Mouse (Mus musculus): ENCODE measurements around the gene Lrrc4b.

The Lrrc4b gene

DNA sequence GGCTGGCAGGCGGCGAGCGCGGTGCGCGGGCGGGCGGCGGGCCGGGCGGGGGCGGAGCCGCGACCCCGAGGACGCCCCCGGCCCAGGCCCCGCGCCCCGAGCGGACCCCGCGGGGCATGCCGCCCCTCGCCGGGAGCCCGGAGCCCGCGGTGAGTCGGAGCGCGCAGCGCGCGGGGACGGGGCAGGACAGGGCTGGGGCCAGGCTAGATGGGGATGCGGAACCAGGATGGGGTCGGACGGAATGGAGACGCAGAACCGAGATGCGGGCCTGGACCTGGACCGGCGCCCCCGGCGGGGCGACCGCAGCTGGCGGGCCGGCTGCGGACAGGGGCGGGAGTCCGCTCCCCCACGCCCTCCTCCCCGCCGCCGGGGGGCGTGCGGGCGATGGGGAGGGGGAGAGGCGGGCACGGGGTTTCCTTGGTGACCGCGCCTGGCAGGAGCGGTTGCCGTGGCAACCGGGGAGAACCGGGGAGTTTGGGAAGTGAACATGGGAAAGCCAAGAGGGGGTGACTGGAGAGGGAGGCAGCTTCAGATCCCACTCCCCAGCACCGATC lies at the start of gene Lrrc4b:
Lrrc4b (plus strand) TSS at position 51 of the 554 bp plus-strand sequence.
- peak; percentile 78 for DNase-seq (ENCODE audit: low read depth, low spot score)

DNA sequence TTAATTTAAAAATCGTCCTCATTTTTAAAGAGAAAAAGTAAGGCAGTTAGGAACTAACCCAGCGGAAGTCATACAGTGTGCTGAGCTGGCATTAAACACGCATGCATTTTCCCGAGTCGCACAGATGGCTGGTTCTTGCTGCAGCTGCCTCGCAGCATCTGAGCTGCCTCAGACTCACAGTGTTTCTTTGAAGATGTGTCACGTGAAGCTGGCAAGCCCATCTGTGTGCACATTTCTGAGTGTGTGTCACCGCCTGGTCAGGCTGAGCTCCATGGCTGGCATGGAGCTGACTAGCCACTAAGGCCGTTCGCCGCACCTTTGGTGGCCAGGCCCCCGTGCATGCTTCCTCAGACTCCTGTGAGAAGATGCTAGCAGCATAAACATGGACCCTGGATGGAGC lies 46.3 kb upstream of the Lrrc4b start:
- DNase-seq (ENCODE audit: low read depth, low spot score), result no peak

DNA sequence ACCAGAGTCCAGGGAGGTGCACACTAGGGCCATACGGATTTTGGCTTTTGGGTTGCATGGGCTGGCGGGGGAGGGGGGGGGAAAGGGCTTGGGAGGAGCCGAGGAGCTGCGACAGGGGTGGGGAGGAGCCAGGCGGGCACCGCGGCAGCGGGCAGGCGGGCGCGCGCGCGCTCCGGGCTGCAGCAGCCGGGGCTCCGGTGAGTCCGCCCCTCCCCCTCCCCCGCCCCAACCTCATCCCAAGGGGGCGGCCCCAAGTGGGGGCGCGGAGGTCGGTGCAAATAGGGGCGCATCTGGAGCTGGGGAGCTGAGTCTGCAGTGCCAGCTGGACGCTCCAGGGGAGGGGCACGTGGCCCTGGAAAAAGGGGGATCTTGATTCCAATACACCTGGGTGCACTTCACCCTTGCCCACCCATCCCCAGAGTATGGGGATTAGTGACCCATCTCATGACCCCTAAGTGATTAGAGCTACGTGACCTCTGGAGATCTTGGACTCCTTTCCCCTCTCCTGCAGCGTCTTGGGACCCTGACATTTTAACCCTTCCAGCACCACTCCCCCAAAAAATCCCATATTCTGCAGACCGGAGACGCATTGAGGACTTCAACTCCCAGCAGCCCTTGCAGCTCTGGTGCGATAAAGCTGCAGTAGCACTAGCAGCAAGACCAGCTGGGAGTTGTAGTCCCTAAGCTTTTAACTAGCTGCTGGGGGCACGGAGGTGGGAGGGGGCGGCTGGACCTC lies 44.7 kb upstream of the Lrrc4b start, which contains the start of gene Syt3:
Syt3 (plus strand) TSS at position 123 of the 736 bp plus-strand sequence.
- peak; percentile 84 for DNase-seq (ENCODE audit: low read depth, low spot score)

DNA sequence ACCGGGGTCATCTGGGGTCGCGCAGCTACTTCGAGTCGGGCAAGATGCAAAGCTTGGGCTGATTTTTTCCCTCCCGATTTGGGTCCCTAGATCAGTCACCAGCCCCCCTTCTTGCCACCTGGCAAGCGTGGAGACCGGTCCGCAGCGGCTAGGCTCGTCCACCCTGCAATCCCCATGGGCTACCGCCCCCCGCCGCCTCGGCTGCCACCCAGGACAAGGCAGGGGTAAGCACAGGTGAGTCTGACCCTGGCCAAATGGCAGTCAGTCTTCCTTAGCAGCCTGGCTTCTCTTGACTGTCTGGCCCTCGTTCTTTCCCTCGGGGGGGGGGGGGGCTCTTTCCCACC lies 44.1 kb upstream of the Lrrc4b start:
- no peak for DNase-seq (ENCODE audit: low read depth, low spot score)

DNA sequence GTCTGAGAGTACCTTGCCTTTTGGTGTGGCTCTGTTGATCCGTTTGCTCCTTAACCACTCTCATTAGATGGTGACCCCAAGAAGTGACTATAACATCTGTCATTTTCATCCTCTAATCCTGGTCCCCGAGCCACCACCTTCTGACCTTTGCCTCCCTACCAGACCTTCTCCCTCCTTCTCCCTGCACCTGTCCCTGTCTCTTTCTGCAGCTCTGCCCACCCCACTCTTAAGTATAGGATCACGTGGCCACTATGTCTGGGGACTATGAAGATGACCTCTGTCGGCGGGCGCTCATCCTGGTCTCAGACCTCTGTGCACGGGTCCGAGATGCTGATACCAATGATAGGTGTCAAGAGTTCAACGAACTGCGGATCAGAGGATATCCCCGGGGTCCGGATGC lies 43.1 kb upstream of the Lrrc4b start, which contains the start of gene 1700008O03Rik:
1700008O03Rik (minus strand) TSS at position 101 of the 400 bp plus-strand sequence.
- DNase-seq (ENCODE audit: low read depth, low spot score), result no peak

DNA sequence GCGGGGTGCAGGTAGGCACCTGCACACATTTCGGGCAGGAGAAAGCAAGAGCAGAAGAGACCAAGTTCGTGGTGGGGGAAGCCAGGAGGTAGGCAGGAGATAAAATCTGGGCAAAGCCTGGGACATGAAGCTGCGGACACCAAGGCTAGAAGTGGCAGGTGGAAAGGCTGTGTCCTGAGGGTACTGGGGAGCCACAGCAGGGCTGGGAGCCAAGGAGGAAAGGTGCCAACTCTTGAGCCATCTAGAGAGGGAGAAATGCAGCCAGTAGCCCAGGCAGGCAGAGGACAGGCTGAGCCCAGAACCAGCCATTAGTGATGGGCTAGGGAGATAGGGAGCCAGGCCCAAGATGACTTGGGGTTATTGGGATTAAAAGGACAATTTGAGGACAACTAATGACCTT lies 37.0 kb upstream of the Lrrc4b start:
- DNase-seq (ENCODE audit: low read depth, low spot score), result no peak

DNA sequence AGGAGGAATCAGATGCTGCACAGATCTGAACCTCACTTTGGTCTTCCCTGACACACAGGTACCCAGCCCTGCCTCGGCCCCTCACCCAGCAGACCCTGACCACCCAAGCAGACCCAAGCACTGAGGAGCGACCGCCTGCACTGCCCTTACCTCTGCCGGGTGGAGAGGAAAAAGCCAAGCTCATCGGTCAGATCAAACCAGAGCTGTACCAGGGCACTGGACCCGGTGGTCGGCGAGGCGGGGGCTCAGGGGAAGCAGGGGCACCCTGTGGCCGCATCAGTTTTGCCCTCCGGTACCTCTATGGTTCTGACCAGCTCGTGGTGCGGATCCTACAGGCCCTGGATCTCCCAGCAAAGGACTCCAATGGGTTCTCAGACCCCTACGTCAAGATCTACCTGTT lies 36.5 kb upstream of the Lrrc4b start:
- no peak for DNase-seq (ENCODE audit: low read depth, low spot score)

DNA sequence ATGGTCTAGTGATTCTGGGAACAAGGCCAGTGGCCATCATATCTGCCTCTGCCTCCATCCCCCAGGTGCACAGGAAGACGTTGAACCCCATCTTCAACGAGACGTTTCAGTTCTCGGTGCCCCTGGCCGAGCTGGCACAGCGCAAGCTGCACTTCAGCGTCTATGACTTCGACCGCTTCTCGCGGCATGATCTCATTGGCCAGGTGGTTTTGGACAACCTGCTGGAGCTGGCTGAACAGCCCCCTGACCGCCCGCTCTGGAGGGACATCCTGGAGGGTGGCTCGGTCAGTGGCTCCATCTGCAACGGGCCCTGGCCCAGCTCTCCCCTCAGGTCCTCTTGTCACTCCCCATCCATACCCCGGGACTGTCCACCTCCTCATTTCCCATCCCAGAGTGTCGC lies 35.5 kb upstream of the Lrrc4b start:
- DNase-seq (ENCODE audit: low read depth, low spot score), result no peak

DNA sequence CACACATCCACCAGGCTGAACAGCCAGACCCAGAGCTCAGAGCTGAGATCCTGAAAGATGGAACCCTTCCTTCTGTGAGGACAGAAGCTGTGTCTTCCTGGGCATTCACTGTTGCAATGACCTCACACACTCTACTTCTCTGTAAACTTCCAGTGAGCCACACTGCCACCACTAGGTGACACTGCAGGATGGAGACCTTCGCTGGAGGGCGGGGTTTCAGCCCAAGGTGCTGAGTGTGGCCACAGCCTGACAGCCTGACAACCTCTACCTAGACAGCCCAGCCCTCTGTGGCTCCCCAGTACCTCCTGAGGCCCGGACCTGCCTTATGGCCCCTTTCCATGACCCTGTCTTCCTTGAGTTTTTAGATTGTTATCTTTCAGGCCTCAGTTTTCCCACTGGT lies 30.2 kb upstream of the Lrrc4b start:
- DNase-seq (ENCODE audit: low read depth, low spot score), result peak; percentile 92

DNA sequence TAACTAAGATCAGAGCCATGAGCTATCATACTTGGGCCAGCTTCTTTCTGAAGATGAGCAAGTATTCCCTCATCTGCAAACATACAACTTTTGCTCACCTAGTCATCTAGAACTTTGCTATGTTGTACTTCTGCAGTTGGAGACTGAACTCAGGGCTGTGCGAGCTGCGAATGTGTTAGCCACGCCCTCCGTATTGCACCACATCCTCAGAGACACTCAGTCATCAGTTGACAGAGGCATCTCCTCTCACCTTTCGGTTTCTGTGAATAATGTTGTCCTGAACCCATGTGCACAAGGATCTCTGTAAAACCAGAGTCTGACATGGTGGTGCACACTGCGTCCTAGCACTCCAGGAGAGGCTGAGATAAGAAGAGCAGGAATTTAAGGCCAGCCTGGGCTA lies 27.1 kb upstream of the Lrrc4b start:
- no peak for DNase-seq (ENCODE audit: low read depth, low spot score)

DNA sequence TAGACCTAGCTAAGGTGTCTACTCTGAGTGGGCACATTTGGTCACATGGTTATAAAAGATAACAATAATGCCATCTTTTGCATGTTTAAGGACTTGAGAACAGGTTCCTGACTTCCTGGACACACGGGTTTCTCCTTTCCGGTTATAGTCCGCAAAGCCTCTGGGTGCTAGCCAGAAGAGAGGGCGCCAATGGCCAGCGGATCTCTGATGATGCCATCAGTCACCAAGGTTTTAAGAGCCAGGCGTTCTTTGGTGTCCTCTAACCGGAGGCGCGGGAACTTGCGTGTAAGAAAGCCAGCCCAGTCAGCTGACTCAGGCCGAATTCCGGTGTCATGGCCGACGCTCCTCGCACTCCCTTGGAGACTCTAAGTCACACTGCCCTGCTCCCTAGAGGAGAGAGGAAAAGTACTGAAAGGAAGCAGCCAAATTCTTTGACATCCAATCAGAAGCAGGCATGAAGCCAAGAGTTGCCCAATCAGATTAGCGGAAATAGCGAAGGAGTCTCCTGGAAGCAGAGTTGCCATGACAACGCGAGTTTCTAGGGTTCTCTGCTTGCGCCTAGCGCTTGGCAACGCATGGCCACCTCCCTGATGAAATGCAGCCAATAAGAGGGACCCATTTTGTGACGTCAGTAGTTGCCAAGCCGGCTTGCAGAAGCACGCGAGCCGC lies 23.3 kb upstream of the Lrrc4b start:
- peak; percentile 100 for DNase-seq (ENCODE audit: low read depth, low spot score)

DNA sequence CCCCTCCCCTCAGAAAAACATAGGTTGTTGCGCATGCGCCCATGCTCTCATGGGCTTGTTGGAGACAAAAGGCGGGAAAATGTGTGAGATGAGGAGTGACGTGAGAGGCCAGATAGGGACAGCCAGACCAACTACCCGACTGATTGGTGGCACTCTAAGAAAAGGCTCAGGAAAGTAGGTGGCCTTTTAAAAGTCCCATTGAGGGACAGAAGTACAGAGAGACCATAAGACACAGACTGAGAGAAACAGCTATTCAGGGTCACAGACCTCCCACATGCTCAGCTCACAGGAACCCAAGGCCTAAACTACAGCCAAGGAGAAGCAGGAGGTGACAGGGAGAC lies 22.8 kb upstream of the Lrrc4b start:
- DNase-seq (ENCODE audit: low read depth, low spot score), result no peak

DNA sequence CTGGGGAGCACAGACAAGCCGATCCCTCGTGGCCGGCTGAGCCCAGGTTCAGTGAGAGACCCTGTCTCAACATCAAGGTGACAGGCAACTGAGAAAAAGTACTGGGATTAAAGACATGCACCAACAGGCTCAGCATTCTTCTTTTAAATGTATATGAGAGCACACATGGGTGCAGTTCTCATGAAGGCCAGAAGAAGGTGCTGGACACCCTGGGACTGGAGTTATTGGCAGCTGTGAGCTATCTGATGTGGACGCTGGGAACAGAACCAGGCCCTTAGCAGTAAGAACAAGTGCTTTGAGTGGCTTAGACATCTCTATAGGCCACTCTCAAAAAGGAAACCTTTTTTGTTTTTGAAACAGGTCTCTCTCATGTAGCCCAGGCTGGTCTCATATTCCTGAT lies 17.7 kb upstream of the Lrrc4b start:
- peak; percentile 63 for DNase-seq (ENCODE audit: low read depth, low spot score)

DNA sequence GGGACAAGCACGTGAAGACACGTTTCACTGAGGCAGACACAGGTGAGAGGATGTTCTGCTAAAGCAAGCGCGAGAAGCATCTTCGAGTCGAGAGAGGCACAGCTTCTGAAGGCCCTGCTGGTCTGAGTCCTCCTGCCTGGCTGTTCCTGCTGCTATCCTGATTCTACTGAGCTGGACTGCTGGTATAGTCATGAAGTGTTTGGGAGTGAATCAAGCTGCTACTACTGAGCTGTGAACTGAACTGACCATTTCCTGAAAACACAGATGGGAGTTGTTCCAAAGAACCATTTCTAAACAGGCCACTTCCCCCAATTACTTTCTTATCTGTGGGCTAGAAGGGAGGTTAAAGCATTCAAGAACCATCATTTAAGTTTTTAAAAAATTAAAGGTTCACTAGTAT lies 15.5 kb upstream of the Lrrc4b start:
- no peak for DNase-seq (ENCODE audit: low read depth, low spot score)

DNA sequence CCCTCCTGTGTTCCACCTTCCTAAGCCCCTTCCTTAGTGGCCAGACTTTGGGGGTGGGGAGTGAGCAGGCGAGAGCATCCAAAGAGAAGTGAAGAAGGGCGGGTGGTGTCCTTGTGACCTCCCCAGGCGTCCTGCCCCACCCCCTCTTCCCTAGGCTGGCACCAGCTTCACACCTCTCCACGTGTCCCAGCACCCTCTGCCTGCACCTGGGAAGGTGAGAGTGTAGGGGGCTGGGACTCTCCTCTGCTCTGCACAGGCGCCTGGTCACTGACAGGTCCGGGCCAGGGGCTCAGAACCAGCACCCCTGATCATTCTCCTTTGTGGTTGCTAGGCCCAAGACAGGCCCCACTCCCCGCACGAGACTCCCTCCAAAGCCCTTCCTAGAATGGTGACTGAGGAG lies 1.2 kb upstream of the Lrrc4b start:
- DNase-seq (ENCODE audit: low read depth, low spot score), result no peak

DNA sequence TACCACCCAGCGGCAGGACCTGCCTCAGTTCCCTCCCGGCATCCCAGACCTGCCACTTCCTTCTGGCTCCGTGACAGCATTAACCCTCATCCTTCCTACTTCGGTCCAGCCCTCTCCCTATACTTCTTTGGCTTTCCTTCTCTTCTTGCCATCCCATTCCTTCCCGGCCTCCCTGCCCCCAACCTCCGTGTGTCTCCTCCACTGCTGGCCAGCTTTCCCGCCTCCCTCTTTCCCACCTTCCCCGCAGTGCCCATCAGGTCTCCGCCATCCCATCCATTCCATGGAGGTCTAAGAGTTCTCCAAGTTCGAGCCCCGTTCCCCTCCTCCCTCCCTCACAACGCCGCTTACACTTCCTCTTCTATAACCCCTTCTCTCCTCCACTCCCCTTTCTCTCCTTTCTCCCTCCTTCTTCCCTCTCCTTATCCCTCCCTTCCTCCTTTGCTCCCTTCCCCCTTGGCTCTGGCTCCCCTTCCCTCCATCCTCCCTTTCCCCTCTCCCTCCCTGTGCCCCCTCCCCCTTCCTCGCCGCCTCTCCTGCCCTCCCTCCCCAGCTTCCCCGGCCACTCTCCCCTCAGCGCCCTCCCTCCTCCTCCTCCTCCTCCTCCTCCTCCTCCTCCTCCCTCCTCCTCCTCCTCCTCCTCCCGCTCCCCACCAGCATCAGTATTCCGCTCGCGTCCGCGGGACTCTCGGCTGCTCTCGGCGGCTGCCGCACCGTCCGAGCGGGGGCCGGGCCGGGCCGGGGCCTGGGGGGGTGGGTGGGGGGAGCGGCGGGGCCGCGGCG lies 457 bp upstream of the Lrrc4b start:
- DNase-seq (ENCODE audit: low read depth, low spot score), result peak; percentile 39

DNA sequence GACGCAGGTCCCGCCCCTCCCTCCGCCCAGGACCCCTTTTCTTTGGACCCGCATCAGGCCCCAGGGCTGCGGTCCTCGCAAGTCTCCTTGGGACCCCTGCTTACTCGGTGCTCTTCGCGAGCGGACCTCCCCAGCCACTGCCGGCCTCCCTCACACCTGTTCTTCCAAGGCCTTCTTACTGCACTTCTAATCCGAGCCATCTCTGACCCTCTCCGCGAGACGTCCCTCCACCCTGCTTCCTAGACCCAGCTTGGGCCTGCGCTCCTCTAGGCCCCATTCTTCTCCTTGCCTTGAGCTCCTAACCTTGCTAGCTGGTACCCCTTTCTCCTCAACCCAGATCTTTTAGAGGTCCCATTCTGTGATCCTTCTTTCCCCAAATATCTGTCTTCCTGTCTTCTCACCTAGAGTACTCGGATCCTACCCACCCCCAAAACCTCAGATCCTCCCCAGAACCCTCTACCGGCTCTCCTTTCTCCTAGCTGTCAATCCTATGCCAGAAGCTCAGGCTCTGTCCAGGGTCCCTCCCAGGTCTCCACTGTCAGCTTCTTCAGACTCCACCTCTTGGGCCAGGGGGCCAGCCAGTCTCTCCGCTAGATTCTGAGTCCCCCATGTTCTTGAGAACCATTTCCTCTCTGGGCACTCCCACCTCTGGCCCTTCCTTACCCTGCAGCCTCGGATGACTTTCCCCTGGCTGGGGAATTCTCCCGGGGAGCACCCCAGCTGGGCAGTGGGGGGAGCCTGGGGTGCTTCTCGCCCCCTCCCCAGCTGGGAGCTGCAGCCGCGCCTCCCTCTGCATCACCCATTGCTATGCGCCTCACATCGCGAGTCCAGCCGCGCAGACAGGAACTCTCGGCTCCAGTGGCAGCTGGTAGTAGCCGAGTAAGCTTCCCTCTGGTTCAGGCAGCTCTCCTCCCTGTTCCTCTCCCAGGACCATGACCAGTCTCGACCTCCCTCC lies 993 bp downstream of the Lrrc4b start:
- DNase-seq (ENCODE audit: low read depth, low spot score), result peak; percentile 39

DNA sequence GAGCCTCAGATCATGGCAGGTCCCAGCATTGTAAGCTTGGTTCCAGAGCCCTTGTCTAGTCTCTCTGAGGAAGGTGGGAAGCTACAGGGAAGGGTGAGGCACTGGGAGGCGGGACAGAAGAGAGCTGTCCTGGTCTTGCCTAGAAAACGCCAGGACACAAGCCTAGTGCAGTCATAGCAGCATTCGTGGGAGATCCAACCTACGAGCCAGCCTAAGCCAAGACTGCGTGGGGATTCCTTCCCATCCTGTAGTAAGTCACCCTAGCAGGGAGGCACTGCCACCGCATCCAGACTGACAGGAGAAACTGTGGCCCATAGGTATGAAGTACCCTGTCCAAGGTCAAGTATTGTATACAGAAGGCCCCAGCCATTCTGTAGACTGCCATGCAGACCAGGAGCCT lies 3.7 kb downstream of the Lrrc4b start:
- DNase-seq (ENCODE audit: low read depth, low spot score), result no peak

DNA sequence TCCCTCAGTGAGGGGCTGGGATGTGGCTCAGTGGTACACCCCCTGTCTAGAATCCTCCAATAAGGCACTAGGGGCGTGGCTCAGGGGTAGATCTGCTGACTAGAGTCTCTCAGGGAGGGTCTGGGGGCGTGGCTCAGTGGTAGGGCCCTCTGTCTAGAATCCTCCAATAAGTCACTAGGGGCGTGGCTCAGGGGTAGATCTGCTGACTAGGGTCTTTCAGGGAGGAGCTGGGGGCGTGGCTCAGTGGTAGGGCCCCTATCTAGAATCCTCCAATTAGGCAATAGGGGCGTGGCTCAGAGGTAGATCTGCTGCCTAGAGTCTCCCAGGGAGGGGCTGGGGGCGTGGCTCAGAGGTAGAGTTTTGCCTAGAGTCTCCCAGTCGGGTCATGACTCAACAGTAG lies 4.6 kb downstream of the Lrrc4b start:
- DNase-seq (ENCODE audit: low read depth, low spot score), result peak; percentile 100

DNA sequence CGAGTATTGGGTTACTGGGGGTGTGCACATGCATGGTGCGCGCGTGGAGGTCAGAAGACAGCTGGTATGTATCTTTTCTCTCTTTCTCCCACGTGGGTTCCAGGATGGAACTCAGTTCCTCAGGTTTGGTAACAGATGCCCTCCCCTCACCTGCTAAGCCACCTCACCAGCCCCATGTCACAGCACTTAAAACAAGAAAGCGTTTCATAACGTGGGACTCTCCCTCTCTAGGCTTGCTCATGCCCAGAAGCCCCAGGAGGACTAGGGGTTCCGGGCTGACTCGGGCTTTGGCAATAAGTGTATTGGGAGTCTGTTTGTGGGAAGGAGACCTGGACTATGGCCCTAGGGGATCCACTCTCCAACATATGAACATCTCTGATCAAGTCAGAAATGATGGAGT lies 5.3 kb downstream of the Lrrc4b start:
- no peak for DNase-seq (ENCODE audit: low read depth, low spot score)

DNA sequence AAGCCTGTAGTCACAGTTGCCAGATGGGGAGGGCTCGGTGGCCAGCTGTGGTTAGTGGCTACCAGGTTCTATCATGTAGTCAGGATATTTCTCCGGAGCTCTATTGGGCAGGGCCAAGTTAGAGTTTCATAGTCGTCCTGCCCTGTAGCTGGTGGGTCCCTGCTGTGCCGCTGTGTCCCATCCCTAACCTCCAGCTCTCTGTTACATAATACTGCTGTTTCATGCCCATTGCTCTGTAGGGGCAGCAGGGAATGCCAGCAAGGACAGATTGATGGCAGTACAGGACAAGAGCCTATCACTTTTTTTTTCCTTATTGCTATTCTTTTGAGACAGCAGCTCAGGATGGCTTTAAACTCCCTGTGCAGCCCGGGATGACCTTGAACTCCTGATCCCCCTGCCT lies 7.0 kb downstream of the Lrrc4b start:
- no peak for DNase-seq (ENCODE audit: low read depth, low spot score)
